Mouse (Mus musculus): Measurements from ENCODE around the gene Gm11146.

Gene Gm11146

DNA sequence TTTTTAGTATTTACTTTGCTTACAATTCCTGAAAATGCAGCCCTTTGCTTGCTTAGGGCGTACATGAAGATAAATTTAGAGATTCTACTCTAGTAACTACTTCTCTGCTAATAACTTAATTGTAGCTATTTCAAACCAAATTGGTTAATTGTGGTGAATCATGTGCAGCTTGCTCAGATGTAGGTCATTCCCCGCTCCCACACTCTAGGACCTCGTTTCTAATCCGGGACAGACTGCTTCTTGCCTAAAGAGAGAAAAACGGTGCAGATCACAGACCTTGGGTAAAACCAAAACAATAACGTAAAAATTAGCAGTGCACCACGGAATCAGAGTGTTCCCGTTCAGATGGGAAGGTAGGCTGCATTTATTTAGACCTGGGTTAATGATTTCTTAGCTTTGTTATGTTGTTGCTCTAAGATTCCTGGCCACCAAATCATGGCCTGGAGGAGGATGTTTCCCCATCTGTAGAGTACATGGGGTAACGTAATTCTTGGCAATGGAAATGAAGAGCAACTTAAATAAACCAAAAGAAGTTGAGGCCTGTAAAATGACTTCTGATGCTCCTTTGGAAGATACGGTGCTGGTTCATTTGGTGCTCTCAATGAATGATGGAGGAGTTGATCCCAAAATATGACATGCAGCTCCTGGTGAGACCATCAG, 45.3 kb downstream of the Gm11146 start:
- no peak for DNase-seq (ENCODE audit: low read depth, low spot score)

DNA sequence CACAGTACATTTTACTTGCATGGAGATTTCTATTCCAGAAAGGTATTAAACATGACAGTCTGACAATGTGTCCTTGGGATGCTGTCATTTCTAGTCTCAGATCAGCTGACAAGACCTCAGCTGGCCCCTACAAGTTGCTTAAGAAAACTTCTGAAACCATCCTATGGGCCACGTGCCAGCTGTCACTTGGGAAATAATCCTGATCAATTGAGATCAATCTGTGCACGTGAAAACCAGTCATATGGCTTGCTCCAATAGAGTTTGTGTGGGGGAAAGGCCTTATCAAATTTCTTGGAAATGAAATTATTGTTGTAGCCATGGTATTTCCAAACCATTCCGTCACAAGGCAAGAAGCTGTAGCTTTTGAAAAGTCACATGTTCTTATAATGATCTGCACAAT, 50.8 kb downstream of the Gm11146 start:
- no peak for DNase-seq (ENCODE audit: low read depth, low spot score)

All from skeletal muscle tissue, adult 2 months (tissue).